Mouse (Mus musculus): ENCODE results near the gene Rngtt.
"Not testable (repeated sequence)": the region's sequence is repeated elsewhere in the genome, so short reads cannot be mapped to it uniquely, and the experiment has no call there.

Rngtt gene

GRCm38 (mm10) chr4:33309764-33310757 lies at the start of gene Rngtt:
Gene Rngtt (plus strand): TSS chr4:33310311.
- peak; percentile 79 for DNase-seq (ENCODE audit: low spot score)

DNA sequence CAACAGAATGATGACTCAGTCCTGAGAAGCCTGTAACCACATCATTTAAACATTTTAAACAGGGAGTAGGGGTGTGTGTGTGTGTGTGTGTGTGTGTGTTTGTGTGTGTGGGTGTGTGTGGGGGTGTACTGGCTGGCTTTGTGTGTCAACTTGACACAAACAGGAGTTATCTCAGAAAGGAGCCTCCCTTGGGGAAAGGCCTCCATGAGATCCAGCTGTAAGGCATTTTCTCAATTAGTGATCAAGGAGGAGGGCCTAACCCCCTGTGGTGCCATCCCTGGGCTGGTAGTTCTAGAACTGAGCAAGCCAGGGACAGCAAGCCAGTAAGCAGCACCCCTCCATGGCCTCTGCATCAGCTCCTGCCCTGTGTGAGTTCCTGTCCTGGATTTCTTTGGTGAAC lies 49.8 kb upstream of the Rngtt start:
- no peak for DNase-seq (ENCODE audit: low spot score)

- peak; percentile 57 for DNase-seq (ENCODE audit: low spot score)
These were observed 48.8 kb upstream of the Rngtt start for GRCm38 (mm10) chr4:33261311-33261753.

DNA sequence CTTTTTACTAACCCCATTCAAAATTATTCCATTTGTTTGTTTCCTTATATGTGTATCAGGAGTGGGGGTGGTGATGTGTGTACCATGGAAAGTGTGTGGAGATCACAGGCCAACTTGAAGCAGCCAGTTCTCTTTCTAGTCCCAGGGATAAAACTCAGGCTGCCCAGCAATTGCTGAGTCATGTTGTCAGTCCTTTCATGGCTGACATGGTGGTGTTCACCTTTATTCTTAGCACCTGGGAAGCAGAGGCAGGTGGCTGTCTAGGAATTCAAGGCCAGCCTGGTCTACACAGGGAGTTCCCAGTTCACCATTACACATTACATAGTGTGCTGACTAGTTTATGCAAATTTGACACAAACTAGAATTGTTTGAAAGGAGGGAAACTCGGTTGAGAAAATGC lies 47.2 kb upstream of the Rngtt start:
- no peak for DNase-seq (ENCODE audit: low spot score)

- no peak for DNase-seq (ENCODE audit: low spot score)
These were observed 45.0 kb upstream of the Rngtt start for GRCm38 (mm10) chr4:33264979-33265726.

DNA sequence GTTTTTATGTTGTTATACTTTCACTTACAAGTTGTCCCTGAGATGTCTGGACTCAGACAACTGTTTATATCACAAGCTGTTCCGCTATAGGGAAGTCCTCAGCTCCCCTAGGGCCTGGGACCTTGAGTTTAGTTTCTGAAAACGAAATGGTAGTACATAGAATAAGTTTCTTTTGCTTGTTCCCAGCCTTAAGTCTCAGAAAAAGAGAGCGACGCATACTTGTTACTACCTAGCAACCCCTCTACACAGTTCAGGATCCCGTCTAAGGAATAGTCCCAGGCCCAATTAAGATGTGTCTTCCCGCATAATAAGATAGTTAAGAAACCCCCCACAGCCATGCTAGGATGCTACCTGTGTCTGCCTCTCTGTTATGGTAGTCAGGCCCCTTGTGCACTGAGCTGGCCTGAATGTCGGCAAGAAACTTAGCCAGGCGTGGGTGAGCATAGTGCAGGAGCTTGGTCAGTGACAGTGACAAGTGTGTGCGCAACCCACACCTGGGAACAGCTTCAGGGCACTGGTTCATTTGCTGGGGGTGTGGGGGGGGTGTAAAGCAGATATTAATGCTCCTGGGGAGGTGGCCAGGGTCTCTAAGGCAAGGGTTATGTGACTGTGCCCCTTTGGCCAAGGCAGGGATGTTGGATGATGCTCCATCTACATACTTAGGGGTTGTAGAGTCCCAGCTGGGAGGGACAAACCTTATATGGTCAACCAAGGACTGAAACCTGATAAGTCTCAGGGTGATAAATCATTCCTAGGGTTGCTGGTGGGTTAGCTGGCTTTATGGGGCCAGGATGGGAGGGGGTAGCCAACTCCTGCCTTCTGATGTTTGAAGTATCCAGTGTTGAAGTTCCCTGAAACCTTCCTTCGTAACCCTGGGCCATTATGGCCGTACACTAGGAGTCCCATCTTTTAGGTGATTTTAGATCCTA lies 39.5 kb upstream of the Rngtt start:
- no peak for DNase-seq (ENCODE audit: low spot score)

- DNase-seq (ENCODE audit: low spot score): no peak
These were observed 36.7 kb upstream of the Rngtt start for GRCm38 (mm10) chr4:33273437-33273836.

DNA sequence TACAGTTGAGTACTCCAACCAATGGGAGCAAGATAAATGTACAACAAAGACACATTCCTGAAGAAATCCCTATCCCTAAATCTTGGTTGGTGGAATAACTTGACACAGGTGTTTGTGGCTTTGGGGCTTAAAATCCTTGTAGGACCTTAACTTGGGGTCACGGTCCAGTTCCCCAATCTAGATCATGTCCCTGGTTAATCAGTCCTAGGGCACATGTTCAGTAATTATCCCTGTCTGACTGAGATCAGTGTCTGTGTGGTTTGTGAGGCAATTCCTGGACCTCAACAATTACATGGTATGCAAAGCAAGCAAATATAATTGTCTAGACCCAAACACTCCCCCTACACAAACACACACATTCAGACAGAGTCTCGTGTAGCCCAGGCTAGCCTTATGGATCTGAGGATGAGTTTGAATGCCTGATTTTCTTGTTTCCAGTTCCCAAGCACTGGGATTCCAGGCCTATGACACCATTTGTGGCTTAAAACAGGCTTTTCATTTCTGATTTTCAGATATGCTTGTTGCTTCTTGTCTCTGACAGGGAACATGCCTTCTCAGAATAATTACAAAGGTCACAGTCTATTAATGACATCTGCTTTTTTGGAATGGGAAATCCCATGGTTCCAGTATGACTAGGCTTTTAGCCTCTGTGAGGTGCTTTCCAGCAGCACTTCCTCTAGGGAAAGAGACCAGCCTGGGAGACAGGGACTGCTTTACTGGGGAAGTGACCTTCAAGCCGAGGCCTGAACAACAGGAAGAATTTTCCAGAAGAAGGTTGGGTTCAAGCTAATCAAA lies 28.0 kb upstream of the Rngtt start:
- no peak for DNase-seq (ENCODE audit: low spot score)

GRCm38 (mm10) chr4:33284083-33284880 lies 25.8 kb upstream of the Rngtt start:
- DNase-seq (ENCODE audit: low spot score): no peak

- DNase-seq (ENCODE audit: low spot score): no peak
These were observed 24.7 kb upstream of the Rngtt start for GRCm38 (mm10) chr4:33285448-33285847.

GRCm38 (mm10) chr4:33289106-33289650 lies 20.9 kb upstream of the Rngtt start:
- DNase-seq (ENCODE audit: low spot score): no peak

GRCm38 (mm10) chr4:33290002-33290401 lies 20.1 kb upstream of the Rngtt start, which contains the start of gene Pnrc1:
Gene Pnrc1 (minus strand): TSS chr4:33290163.
- DNase-seq (ENCODE audit: low spot score): no peak

- DNase-seq (ENCODE audit: low spot score): no peak
These were observed 19.2 kb upstream of the Rngtt start for GRCm38 (mm10) chr4:33290878-33291277.

GRCm38 (mm10) chr4:33292409-33293370 lies 17.4 kb upstream of the Rngtt start:
- DNase-seq (ENCODE audit: low spot score): peak; percentile 58

DNA sequence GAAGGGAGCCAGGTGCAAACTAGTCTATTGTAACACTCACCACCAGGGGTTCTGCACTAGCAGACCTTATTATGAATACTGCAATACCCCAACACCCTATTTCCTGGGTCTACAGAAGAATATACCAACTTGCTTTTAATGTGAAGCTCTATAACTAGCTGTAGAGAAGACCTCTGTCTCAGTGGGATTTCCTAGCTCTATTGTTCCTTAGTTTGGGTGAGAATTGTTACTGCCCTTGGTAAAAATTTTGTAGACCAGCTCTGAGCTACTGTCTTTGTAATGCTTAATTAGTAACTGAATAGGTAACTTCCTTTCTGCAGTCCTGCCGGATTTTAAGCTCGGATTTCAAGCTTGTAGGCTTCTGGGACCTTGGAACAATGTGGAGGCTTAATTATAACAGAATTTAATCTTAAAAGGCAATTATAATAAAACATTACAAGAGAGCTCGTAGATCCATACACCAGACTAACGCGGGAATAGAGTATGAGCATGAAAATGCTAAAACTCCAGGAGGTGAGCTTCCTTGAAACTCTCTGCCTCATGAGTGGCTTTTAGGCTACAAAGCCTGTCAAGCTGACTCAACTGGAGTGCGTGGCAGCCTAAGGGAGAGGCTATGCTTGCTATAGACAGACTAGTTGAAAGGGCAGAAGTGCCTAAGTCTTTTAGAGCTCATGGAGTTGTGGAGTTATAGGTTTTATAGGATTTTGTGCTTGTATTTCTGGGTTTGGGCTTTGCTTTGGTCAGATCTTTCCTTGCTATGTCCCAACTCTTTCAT lies 9.0 kb upstream of the Rngtt start:
- DNase-seq (ENCODE audit: low spot score): not testable (repeated sequence)

DNA sequence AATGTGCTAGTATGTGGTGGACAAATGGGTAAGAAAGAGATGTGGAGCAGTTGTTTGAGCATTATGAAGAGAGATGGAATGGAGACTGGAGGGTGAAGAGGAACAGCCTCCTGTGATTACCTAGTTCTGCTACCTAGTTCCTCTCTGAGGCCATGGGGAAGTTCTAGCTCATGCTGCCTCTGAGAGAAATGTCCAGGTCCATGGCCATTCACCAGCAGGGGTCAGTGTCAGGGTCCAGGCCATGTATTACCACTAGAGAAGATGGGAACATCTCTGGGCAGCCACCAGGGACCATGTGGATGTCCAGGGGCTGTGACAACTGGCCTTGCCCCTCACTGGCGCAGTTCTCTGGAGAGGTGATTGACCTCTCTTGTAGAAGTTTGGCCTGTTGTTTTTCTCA lies 7.1 kb upstream of the Rngtt start:
- no peak for DNase-seq (ENCODE audit: low spot score)

GRCm38 (mm10) chr4:33307146-33307545 lies 3.0 kb upstream of the Rngtt start:
- no peak for DNase-seq (ENCODE audit: low spot score)
